Mouse (Mus musculus): ENCODE results near the gene Midn.

Midn gene

GRCm38 (mm10) chr10:80147719-80148601 is at the start of gene Midn:
TSS of gene Midn (plus strand) at chr10:80148272.
- DNase-seq (ENCODE audit: low read depth): no peak

GRCm38 (mm10) chr10:80098630-80099029 is 49.4 kb upstream of the Midn start:
- no peak for DNase-seq (ENCODE audit: low read depth)

GRCm38 (mm10) chr10:80100982-80101381 is 47.1 kb upstream of the Midn start:
- DNase-seq (ENCODE audit: low read depth): no peak

GRCm38 (mm10) chr10:80102216-80102915 is 45.7 kb upstream of the Midn start:
- DNase-seq (ENCODE audit: low read depth): no peak

GRCm38 (mm10) chr10:80103032-80103431 is 45.0 kb upstream of the Midn start:
- no peak for DNase-seq (ENCODE audit: low read depth)

- peak; percentile 78 for DNase-seq (ENCODE audit: low read depth)
Observed at GRCm38 (mm10) chr10:80104181-80104580, 43.9 kb upstream of the Midn start.

GRCm38 (mm10) chr10:80105460-80105859 is 42.6 kb upstream of the Midn start, which contains the start of gene Sbno2:
TSS of gene Sbno2 (minus strand) at chr10:80105571.
- no peak for DNase-seq (ENCODE audit: low read depth)

GRCm38 (mm10) chr10:80105926-80106325 is 42.1 kb upstream of the Midn start:
- DNase-seq (ENCODE audit: low read depth): no peak

- peak; percentile 57 for DNase-seq (ENCODE audit: low read depth)
Observed at GRCm38 (mm10) chr10:80107678-80108077, 40.4 kb upstream of the Midn start.

- peak; percentile 75 for DNase-seq (ENCODE audit: low read depth)
Observed at GRCm38 (mm10) chr10:80114341-80115284, 33.5 kb upstream of the Midn start.

GRCm38 (mm10) chr10:80115290-80115943 is 32.7 kb upstream of the Midn start, which contains the start of gene Stk11:
TSS of gene Stk11 (plus strand) at chr10:80115803.
- peak; percentile 100 for DNase-seq (ENCODE audit: low read depth)

- no peak for DNase-seq (ENCODE audit: low read depth)
Observed at GRCm38 (mm10) chr10:80115944-80116335, 32.1 kb upstream of the Midn start.

- DNase-seq (ENCODE audit: low read depth): no peak
Observed at GRCm38 (mm10) chr10:80116563-80116926, 31.5 kb upstream of the Midn start.

- DNase-seq (ENCODE audit: low read depth): no peak
Observed at GRCm38 (mm10) chr10:80116927-80117691, 31.0 kb upstream of the Midn start.

GRCm38 (mm10) chr10:80117736-80118135 is 30.3 kb upstream of the Midn start:
- no peak for DNase-seq (ENCODE audit: low read depth)

- DNase-seq (ENCODE audit: low read depth): no peak
Observed at GRCm38 (mm10) chr10:80118552-80118951, 29.5 kb upstream of the Midn start.

- no peak for DNase-seq (ENCODE audit: low read depth)
Observed at GRCm38 (mm10) chr10:80120146-80120545, 27.9 kb upstream of the Midn start.

- no peak for DNase-seq (ENCODE audit: low read depth)
Observed at GRCm38 (mm10) chr10:80121639-80122038, 26.4 kb upstream of the Midn start.

- DNase-seq (ENCODE audit: low read depth): no peak
Observed at GRCm38 (mm10) chr10:80123932-80124562, 24.0 kb upstream of the Midn start.

- no peak for DNase-seq (ENCODE audit: low read depth)
Observed at GRCm38 (mm10) chr10:80127920-80128319, 20.2 kb upstream of the Midn start.
